Mouse (Mus musculus) stomach, postnatal 0 days (tissue): ENCODE results near the gene Gkn1.

Source experiments
- CTCF ChIP-seq: IDR thresholded peaks from 2 replicates; pipeline ENCODE4 v1.5.1; 2016; ENCODE audit warnings: antibody characterized with exemption, low read depth, mild to moderate bottlenecking, moderate library complexity
- EP300 ChIP-seq: optimal IDR thresholded peaks from 2 replicates; pipeline ENCODE3; 2016; ENCODE audit warnings: antibody characterized with exemption

- TF ChIP-seq CTCF (no peak), EP300 (no peak)
Measured at GRCm38 (mm10) chr6:87302746-87303145, 48.0 kb downstream of the Gkn1 start.
